Mouse (Mus musculus) thymus, adult 2 months (tissue): Measurements from ENCODE around the gene Rad51b. TPM values are rescaled to one million over a fixed set of nuclear protein-coding genes. Genes with fewer than 3 reads are reported as not detected.

Experiments used
- DNase-seq: peaks from one replicate; pipeline ENCODE4 v3.0.0; 2021
- H3K27ac ChIP-seq: fragments of 200-500 bp; 2 replicates; pipeline ENCODE4 v1.5.1; 2012; ENCODE audit warnings: low read length, control low read depth; ENCODE audit not compliant: control insufficient read depth, insufficient read depth
- H3K27me3 ChIP-seq: fragments of 200-500 bp; 2 replicates; pipeline ENCODE4 v1.6.1; 2012; ENCODE audit warnings: mild to moderate bottlenecking, low read length, moderate library complexity, mixed read lengths; ENCODE audit not compliant: control insufficient read depth, insufficient read depth
- H3K36me3 ChIP-seq: fragments of 200-500 bp; 2 replicates; pipeline ENCODE4 v1.6.1; 2012; ENCODE audit warnings: mild to moderate bottlenecking, low read length, moderate library complexity; ENCODE audit not compliant: control insufficient read depth, insufficient read depth
- H3K4me1 ChIP-seq: fragments of 200-500 bp; replicated peaks from 2 replicates; pipeline ENCODE4 v1.6.1; 2012; ENCODE audit warnings: low read length; ENCODE audit not compliant: control insufficient read depth, insufficient read depth
- H3K4me3 ChIP-seq: fragments of 200-500 bp; 2 replicates; pipeline ENCODE4 v1.5.1; 2012; ENCODE audit warnings: mild to moderate bottlenecking, low read length, control low read depth, moderate library complexity; ENCODE audit not compliant: control insufficient read depth, insufficient read depth
- CTCF ChIP-seq: fragments of 200-500 bp; IDR thresholded peaks from 2 replicates; pipeline ENCODE4 v1.5.1; 2012; ENCODE audit warnings: mild to moderate bottlenecking, control low read depth, low read length, moderate library complexity, borderline replicate concordance; ENCODE audit not compliant: control insufficient read depth, poor library complexity, insufficient read depth; ENCODE audit errors: extremely low read depth
- POLR2A ChIP-seq: fragments of 200-500 bp; IDR thresholded peaks from 2 replicates; pipeline ENCODE4 v1.6.1; 2012; ENCODE audit warnings: mild to moderate bottlenecking, low read length, control low read depth, moderate library complexity; ENCODE audit not compliant: control insufficient read depth, poor library complexity, insufficient read depth; ENCODE audit errors: extremely low read depth
- WGBS: fragments of 180-500 bp; shearing (Covaris S2); methylation state at CpG from one replicate; pipeline ENCODE4 v1.1.7; 2018; 5-methylcytosine and 5-hydroxymethylcytosine counted together
- polyA plus RNA-seq: library from polyadenylated mRNA; depleted of rRNA; stranded (reverse); fragments of >200 nt; gene quantifications from 2 replicates; pipeline ENCODE4 v1.2.3, GENCODE M21; 2012

The Rad51b gene
- polyA plus RNA-seq, 1 experiment = 1.1 TPM

DNA sequence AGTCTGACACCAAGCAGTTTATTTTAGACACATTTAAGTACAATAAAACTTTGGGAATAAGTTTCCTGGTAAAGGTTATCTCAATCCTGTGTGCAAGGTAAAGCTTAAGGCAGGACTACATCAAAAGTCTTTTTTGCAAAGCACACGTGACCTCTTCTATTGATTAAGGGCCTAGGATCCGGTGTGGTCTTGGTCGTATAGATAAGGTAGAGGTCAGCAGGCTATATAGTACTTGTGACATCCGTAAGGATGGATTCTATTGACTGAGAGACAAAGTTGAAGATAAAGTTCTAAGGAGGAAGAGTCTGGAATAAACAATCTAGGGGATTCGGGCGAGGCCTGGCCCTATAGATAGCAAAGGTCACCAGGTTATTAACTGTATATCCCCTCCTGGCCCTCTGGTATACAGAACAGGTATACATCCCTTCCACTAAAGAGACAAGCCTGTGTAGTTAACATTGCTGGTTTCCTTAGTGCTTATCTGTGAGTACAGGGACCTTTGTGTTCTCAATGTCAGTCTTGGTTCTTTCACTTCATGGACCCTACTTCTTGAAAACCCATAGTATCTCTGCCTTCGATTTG, 471.8 kb downstream of the Rad51b start:
- Histone ChIP-seq H3K4me1 (peaks cover 6% of the 10 kb centered on the region), H3K4me3 (no peak overlapping the region), H3K27ac (no peak overlapping the region), H3K27me3 (no peaks in the 10 kb centered on the region), H3K36me3 (no peaks in the 10 kb centered on the region)
- WGBS = 98% methylated on average over 7 of the region's 7 CpGs
- no peak for DNase-seq
- TF ChIP-seq POLR2A (no peak), CTCF (no peak)

DNA sequence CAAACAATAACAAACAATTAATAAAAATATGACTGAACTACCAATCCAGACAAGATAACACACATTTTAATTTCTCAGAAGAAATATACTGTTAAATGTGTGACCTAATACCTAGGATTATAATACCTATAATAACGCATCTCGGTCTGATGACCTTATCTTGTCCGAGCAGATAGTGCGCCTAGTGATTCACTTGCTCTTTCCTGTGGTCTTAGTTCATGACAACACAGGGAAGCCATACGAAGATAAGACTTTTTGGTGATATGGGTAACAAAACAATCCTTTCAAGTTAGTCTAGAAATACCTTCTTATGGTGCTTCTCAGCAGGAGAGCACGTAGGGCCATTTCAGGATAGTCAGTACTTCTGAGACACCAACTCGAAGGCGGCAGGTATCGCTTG, 472.7 kb downstream of the Rad51b start:
- WGBS = 95% methylated on average over 9 of the region's 9 CpGs
- Histone ChIP-seq H3K27ac (no peak overlapping the region), H3K4me1 (peaks cover 6% of the 10 kb centered on the region), H3K36me3 (no peaks in the 10 kb centered on the region), H3K27me3 (no peaks in the 10 kb centered on the region), H3K4me3 (no peak overlapping the region)
- DNase-seq = no peak
- TF ChIP-seq CTCF = no peak
- no peak for TF ChIP-seq POLR2A

DNA sequence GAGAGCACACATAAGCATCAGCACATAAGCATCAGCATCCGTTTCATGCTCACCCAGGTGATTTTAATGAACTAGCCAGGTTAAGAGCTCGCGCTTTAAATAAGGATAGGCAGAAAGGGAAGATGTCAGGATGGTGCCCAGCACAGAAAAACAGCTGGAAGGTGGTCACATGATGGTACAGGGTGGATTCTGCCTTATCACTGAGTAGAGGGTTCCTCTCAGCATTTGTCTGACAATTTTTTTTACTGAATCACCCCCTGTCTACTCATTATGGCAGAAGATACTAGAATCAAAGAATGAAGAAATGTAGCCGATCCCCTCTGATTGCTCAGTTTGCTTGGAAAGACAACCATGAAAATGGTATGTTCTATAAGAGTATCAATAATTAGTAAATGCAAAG, 474.1 kb downstream of the Rad51b start:
- Histone ChIP-seq H3K36me3 (no peaks in the 10 kb centered on the region), H3K27ac (no peak overlapping the region), H3K4me1 (0 out of 2 replicates have a peak, but pooled peaks cover 2% of the 10 kb centered on the region), H3K27me3 (no peaks in the 10 kb centered on the region), H3K4me3 (no peak overlapping the region)
- TF ChIP-seq CTCF = no peak
- no peak for TF ChIP-seq POLR2A
- 97% methylated on average over 4 of the region's 4 CpGs for WGBS
- no peak for DNase-seq

DNA sequence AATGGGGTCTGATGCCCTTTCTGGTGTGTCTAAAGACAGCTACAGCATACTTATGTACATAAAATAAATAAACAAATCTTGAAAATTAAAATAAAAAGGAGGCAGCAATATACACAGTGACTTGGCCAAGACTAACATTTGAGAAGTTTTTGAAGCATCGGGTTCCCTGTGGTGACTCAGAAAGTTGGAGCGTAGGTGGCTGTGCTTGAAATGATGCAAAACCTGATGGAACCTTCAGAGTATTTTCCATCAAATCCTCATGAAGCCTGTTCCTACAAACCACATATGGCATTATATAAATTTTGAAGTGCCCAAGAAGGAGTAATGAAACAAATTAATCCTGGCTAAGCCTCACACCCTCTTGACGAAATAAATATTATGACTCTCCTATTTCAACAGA, 474.7 kb downstream of the Rad51b start:
- no peak for DNase-seq
- H3K27me3 ChIP-seq = no peaks in the 10 kb centered on the region
- H3K4me3 ChIP-seq = no peak overlapping the region
- H3K36me3 ChIP-seq = no peaks in the 10 kb centered on the region
- no peak overlapping the region for H3K27ac ChIP-seq
- 96% methylated on average over 3 of the region's 3 CpGs for WGBS
- H3K4me1 ChIP-seq = 0 out of 2 replicates have a peak, but pooled peaks cover 2% of the 10 kb centered on the region
- TF ChIP-seq CTCF (no peak), POLR2A (no peak)

DNA sequence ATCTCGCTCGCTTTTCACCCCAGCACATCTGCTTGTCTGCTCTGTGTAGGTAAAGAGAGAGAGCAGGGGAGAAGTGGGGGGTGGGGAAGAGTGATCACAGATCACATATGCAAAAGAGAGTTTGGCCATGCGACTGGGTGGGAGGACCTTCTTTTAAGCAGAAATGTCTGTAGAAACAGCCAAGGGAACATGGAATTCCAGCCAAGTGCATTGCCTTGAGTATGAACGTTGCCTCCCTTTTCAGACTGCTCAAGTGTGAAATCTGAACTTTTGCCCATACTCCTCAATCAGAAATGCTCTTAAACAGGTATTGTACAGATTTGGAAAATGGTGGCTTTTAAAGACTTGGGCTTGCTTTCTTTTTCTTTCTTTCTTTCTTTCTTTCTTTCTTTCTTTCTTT, 476.2 kb downstream of the Rad51b start:
- 91% methylated on average over 4 of the region's 4 CpGs for WGBS

DNA sequence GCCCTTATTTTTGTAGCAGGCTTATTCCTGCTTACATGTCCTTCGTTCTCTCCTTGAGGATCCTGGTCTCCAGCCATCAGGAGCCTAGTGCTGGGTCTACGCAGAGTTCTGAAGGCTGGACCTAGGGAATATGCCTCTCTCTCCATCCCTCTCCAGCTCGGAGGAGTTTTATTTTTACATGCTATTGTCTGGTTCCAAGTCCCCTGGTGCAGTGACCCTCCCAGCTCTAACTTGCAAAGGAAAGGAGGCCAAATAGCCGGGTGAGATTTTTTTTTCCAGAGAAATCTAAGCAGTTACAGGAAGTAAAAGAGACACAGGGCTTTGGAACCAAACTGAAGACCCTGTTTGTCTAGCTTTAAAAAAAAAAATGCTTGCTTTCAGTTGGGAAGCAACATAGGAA, 477.5 kb downstream of the Rad51b start:
- H3K27ac ChIP-seq = no peak overlapping the region
- H3K4me3 ChIP-seq = no peak overlapping the region
- 0 out of 2 replicates have a peak, but pooled peaks cover 2% of the 10 kb centered on the region for H3K4me1 ChIP-seq
- no peaks in the 10 kb centered on the region for H3K36me3 ChIP-seq
- TF ChIP-seq CTCF (no peak), POLR2A (no peak)
- H3K27me3 ChIP-seq = no peaks in the 10 kb centered on the region
- 92% methylated on average over 4 of the region's 4 CpGs for WGBS
- DNase-seq = no peak

More for the DNA sequence above, 476.2 kb downstream of the Rad51b start:
- H3K27ac ChIP-seq = no peak overlapping the region
- H3K36me3 ChIP-seq = no peaks in the 10 kb centered on the region
- no peak overlapping the region for H3K4me3 ChIP-seq
- TF ChIP-seq CTCF (no peak), POLR2A (no peak)
- 0 out of 2 replicates have a peak, but pooled peaks cover 2% of the 10 kb centered on the region for H3K4me1 ChIP-seq
- no peak for DNase-seq
- H3K27me3 ChIP-seq = no peaks in the 10 kb centered on the region

DNA sequence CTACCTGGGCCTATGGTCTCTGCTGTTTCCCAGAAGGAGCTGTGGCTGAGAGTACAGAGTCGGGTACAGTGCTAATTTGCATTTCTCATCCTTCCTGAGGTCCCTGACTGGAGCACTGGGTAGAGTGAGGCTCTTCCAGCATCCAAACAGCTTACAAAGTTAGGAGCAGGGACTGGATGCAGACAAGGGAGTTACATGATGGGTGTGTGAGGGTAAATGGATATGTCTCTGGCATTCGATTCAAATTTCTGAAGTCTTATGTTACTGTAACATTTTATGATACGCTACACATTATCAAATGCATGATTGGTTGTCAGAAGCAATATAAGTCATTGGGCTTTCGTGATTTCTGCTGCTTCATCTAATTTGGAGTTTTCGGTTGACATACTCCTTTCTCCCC, 479.7 kb downstream of the Rad51b start:
- DNase-seq = no peak
- no peak overlapping the region for H3K4me3 ChIP-seq
- no peak overlapping the region for H3K27ac ChIP-seq
- WGBS = 91% methylated on average over 5 of the region's 5 CpGs
- 0 out of 2 replicates have a peak, but pooled peaks cover 2% of the 10 kb centered on the region for H3K4me1 ChIP-seq
- no peak for TF ChIP-seq CTCF
- H3K36me3 ChIP-seq = no peaks in the 10 kb centered on the region
- H3K27me3 ChIP-seq = no peaks in the 10 kb centered on the region
